Mouse (Mus musculus) erythroid progenitor cell, adult 5-6 weeks (primary cell): Measurements from ENCODE around the gene Zfyve28. TPM values are rescaled to one million over a fixed set of nuclear protein-coding genes. Genes with fewer than 3 reads are reported as not detected.

Source experiments
- ATAC-seq: replicated peaks from 2 replicates; pipeline ENCODE4 v1.8.0; 2016; ENCODE audit warnings: moderate number of reproducible peaks, mild to moderate bottlenecking, moderate TSS enrichment, inconsistent platforms; ENCODE audit not compliant: poor library complexity, low FRiP score, severe bottlenecking
- total RNA-seq, 2 experiments: library from RNA; stranded (forward) in 1 of 2; stranded (reverse) in 1 of 2; fragments of 150-400 nt in 1 of 2; fragments of 186-747, 209-891 nt in 1 of 2; gene quantifications; 2 replicates each; pipeline versions ENCODE4 v1.2.3 to v1.2.4; 2015 to 2017; ENCODE audit warnings: low replicate concordance in 2 of 2

The Zfyve28 gene
- total RNA-seq, 2 experiments from 2014 or later, result 0.30 TPM; not detected in 1

DNA sequence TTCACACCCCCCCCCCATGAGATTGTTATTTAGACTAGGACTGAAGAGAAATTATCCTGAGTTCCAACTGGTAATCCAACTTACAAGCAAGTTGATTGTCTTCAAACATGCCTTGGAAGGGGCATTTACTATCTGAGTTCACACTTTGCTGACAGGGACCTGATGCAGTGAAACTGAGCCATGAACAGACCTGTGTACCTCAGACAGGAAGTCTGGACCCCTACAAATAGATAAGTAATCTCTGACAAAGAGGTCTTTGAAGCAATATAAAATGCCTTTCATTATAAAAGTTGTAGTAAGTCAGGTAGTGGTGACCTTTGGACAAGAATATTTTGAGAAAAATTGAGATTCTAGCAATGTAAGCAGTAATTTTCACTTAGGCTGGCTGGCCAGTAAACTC, 139.8 kb downstream of the Zfyve28 start:
- ATAC-seq, result no peak

DNA sequence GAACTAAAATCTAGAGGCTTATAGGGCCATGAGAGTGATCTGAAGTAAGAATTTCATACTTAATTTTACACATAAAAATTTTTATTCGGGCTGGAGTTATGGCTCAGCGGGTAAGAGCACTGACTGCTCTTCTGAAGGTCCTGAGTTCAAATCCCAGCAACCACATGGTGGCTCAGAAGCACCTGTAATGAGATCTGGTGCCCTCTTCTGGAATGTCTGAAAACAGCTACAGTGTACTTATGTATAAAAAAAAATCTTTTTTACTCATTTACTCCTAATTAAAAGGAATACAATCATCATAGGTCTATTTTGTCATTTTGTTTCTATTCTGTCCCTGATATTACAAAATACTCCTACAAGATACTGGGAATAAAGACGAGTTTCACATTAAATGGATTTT, 140.7 kb downstream of the Zfyve28 start:
- no peak for ATAC-seq

Other genes starting within 250 kb of the Zfyve28 start
- gene Poln, start 119.0 kb downstream of the Zfyve28 start, total RNA-seq (2015; ENCODE audit: low replicate concordance), result 1.1 and 4.2 TPM in 2 replicates
- gene Poln, start 119.0 kb downstream of the Zfyve28 start, total RNA-seq (2017; ENCODE audit: low replicate concordance), result 1.7 and 7.3 TPM in 2 replicates
- gene Haus3, start 118.9 kb downstream of the Zfyve28 start, total RNA-seq (2015; ENCODE audit: low replicate concordance), result 61.6 and 90.5 TPM in 2 replicates
- 99.5 and 120 TPM in 2 replicates for gene Haus3, start 118.9 kb downstream of the Zfyve28 start, total RNA-seq (2017; ENCODE audit: low replicate concordance)
- 4.7 and 7.1 TPM in 2 replicates for gene Mxd4, start 100.7 kb downstream of the Zfyve28 start, total RNA-seq (2015; ENCODE audit: low replicate concordance)
- gene Mxd4, start 100.7 kb downstream of the Zfyve28 start, total RNA-seq (2017; ENCODE audit: low replicate concordance), result 3.6 and 13.6 TPM in 2 replicates
- not detected in 2 replicates for gene Cfap99, start 151 bp upstream of the Zfyve28 start, total RNA-seq (2015; ENCODE audit: low replicate concordance)
- gene Cfap99, start 151 bp upstream of the Zfyve28 start, total RNA-seq (2017; ENCODE audit: low replicate concordance), result not detected in 2 replicates
- gene Rnf4, start 47.8 kb upstream of the Zfyve28 start, total RNA-seq (2015; ENCODE audit: low replicate concordance), result 105 and 141 TPM in 2 replicates
- gene Rnf4, start 47.8 kb upstream of the Zfyve28 start, total RNA-seq (2017; ENCODE audit: low replicate concordance), result 134 and 143 TPM in 2 replicates
- gene Fam193a, start 81.5 kb upstream of the Zfyve28 start, total RNA-seq (2015; ENCODE audit: low replicate concordance), result 59.1 and 67.1 TPM in 2 replicates
- gene Fam193a, start 81.5 kb upstream of the Zfyve28 start, total RNA-seq (2017; ENCODE audit: low replicate concordance), result 48.8 and 89.6 TPM in 2 replicates
- gene Tnip2, start 225.5 kb upstream of the Zfyve28 start, total RNA-seq (2015; ENCODE audit: low replicate concordance), result 3.2 TPM in 1 of 2 replicates, not detected in the other
- 0.23 and 7.4 TPM in 2 replicates for gene Tnip2, start 225.5 kb upstream of the Zfyve28 start, total RNA-seq (2017; ENCODE audit: low replicate concordance)
- 1.7 and 4.3 TPM in 2 replicates for gene Sh3bp2, start 237.4 kb upstream of the Zfyve28 start, total RNA-seq (2015; ENCODE audit: low replicate concordance)
- 3.9 and 6.0 TPM in 2 replicates for gene Sh3bp2, start 237.4 kb upstream of the Zfyve28 start, total RNA-seq (2017; ENCODE audit: low replicate concordance)